Mouse (Mus musculus) embryonic fibroblast, embryonic 13.5 days (primary cell): ENCODE data around the gene Apobec2.

Experiments
- CTCF ChIP-seq: IDR thresholded peaks from 2 replicates; pipeline ENCODE4 v1.5.1; 2011; ENCODE audit warnings: mild to moderate bottlenecking, control low read depth, low read length, moderate library complexity, borderline replicate concordance; ENCODE audit not compliant: insufficient read depth
- POLR2A ChIP-seq: IDR thresholded peaks from 2 replicates; pipeline ENCODE4 v1.6.1; 2011; ENCODE audit warnings: low read depth, mild to moderate bottlenecking, control low read depth, low read length, moderate library complexity

DNA sequence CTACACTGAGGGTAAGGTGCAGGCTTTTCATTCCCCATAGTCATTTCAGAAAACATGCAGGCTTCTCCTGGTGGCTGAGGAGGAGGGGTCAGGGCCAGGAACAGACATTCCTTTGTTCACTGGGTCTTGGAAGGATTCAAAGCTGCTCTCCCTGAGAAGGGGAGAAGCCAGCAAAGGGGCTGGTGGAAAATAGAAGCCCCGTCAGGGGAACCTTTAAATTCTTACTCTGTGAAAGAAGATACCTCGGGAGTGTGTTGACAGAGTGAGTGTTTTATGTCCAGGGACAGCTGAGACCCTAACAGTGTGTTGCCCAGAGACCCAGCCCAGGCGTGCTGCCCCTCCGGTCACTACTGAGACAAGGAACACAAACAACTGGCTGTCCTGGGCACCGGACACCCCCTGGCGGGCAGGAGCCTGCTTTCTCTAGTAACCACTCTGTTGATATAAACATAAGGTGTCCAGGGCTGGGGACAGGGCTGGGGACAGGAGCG is 4.7 kb upstream of the Apobec2 start:
- TF ChIP-seq CTCF: no peak
- no peak for TF ChIP-seq POLR2A
